Mouse (Mus musculus): Measurements from ENCODE around the gene Fgfr2. TPM values are rescaled to one million over a fixed set of nuclear protein-coding genes. Genes with fewer than 3 reads are reported as not detected.
A peak's percentile ranks its signal among the peaks of the same experiment; 100 is the strongest.

The Fgfr2 gene
- total RNA-seq, 2 experiments from 2014 or later, result 56.7 to 61.5 TPM

DNA sequence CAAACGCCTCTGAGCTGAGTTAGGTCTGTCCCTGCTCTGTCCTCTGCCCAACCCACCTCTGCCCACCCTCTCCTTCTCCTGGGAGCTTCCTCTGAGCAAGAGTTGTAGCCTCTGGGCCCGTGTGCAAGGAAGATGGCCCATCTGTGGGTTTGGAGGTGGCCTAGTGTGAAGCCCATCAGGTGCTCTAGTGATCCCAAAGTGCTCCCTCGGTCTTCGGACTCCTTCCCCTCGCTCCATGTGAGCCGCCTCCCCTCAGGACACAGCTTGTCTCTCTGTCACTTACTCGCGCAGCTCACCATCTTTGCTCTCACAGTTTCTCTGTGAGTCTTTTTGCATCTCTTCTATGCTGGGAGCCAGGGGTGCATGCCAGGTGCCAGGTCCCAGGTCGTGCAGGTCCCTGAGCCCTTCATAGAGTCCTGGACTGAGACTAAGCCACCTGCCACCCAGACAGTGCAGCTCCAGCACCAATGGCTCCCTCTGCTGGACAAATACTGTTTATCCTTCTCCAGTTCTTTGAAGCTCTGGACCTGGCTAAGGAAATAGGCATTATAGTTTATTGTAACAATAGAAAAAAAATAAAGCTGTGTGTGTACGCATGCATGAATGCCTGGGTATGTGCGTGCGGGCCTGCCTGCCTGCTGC, 484.6 kb downstream of the Fgfr2 start:
- DNase-seq (ENCODE audit: low spot score in 2 of 2), result peak in 1 of 2 experiments; percentile 73

DNA sequence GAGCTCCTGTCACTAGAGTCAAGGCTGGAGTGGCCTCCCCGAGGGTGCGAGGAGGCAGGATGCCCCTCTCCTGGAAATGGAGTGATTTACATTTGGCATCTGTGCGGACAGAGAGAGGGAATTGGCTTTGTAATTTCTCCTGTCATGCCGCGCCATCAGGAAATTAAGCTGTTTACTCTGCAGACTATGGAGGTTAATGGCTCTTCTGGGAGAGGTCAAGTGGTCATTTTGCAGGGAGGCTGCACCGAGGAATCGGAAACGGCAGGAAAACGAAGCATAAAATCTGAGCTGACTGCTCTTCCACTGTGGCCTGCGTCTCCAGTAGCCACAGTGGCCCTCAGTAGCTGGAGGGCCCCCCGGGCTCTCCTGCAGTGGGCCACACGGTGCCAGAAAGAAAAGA, 485.9 kb downstream of the Fgfr2 start:
- DNase-seq (ENCODE audit: low spot score in 2 of 2), result no peak

DNA sequence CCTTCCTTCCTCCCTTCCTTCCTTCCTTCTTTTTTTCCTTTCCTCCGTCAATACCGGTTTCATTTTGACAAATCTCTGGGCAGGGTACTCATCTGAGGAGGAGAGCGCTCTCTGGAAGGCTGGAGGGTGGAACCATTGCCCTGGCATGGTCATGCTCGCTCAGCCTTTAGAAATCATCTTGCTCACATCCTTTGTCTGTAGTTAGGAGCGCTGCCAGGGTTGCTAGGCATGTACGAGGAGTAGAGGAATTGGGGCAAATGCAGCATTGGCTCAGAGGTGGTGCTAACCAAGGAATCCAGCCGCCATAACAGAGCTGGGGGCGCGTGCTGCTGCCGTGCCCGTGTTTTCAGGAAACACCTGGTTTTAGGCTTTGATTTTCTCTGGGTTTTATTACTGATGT, 491.8 kb downstream of the Fgfr2 start:
- DNase-seq (ENCODE audit: low spot score in 2 of 2), result peak; percentile 35 to 63

DNA sequence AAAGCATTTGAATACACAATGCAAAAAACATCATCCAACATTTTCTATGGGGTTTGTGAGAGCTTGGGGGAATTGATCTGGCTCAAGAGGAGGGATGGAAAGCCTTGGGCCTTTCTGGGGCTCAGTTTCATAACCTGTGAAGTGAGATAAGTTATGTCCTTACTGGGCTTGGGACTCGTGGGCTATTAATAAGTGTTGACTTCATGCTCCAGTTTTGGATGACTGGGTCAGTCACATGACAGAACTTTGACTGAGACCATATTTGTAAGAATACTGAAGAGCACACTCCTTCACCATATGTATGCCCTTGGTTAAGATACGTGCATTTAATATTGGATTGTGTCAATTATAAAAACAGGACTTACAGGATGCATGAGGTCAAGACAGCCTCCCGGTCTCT, 495.7 kb downstream of the Fgfr2 start:
- DNase-seq (ENCODE audit: low spot score in 2 of 2), result no peak

DNA sequence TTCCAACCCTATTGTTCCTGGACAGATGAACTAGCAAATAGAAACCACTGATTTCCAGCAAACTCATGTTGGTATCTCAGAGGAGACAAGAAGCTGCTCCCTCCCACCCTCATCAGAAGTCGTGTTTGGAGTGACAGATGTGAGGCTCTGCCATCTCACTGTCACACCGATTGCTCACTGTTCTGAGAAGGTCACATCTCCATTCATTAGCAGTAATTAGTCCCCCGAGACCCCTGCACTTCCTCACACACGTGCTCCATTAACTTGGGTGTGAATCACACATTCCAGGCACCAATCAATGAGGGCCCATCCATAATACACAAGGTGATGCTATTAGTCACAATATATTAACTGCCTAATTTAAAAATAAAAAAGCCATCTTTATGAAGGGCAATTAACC, 497.0 kb downstream of the Fgfr2 start:
- no peak for DNase-seq (ENCODE audit: low spot score in 2 of 2)

DNA sequence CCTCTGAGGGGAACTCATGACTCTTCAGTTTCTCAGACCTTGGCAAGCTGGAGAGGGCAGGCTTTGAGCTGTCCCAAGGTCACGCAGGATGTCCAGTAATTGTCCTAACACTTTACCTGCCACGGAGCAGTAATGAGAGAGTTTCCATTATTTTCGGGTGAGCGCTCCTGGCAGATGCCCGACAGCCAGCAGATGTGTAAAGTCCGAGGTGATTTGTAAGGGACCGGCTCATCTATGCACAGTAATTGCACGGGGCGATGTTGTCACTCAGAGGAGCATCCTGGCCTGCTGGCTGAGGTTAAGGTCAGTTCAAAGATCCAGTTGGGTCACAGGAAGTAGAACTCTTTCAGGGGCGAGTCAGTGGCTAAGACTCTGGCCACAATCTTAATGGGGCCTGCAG, 499.0 kb downstream of the Fgfr2 start:
- DNase-seq (ENCODE audit: low spot score in 2 of 2), result no peak

DNA sequence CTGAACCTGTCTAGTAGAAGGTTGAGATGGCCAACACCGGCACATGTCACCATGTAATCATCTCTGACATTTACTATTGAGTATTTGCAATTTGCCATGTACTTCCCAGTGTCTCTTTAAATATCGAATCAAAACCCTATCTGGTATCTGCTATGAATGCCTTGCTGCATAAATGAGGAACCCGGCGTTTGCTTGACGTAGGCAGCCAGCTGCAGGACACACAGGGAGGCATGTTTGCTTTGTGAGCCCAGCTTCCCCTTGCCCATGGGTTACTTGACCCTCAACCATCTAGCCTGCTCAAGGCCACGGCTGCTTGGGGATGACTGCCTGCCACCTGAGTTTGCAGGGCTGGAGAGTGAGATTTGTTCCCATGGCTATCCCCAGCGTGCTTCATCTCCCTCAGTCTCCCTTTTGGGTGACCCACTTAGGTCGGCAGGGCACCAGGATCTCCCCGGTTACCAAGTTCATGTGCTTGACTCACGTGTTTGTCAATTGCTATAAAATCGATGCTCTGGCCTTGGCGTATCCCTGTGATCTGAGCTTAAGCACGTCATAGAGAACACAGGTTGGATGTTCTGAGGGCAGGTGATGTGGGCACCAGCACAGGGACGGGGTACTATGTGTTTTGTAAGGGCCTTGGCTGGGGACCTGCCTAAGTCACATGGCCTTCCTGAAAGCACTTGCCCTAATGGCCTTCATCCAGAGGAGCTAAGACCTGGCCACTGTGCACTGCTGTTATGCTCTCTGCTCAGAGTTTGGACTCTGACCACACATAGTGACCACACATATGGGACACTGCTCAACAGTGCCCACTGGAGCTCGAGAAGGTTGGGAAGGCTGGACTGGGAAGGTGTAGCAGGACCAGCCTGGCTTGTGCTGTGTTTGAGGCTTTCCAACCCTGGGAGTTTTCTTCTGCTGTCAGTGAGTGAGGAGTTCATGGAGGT, 502.9 kb downstream of the Fgfr2 start:
- DNase-seq (ENCODE audit: low spot score in 2 of 2), result no peak

DNA sequence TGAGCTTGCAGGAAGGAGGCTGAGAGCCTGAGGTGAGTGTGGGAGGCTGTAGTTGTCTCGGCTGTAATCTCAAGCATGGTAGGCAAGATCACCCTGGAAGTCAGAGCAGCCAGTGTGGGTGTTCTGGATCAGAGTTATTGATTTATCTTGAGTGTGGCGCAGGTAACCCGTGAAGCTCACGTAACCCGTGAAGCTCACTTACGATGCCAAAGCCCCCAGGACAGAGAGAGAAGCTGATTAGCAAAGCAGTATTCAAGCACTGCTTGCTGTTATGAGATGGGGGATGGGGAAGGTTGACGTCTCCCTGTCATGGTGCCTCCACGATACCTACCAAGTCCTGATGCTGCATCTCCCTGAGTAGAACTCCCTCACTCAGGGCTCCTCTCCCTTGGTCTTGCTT, 503.6 kb downstream of the Fgfr2 start:
- no peak for DNase-seq (ENCODE audit: low spot score in 2 of 2)

DNA sequence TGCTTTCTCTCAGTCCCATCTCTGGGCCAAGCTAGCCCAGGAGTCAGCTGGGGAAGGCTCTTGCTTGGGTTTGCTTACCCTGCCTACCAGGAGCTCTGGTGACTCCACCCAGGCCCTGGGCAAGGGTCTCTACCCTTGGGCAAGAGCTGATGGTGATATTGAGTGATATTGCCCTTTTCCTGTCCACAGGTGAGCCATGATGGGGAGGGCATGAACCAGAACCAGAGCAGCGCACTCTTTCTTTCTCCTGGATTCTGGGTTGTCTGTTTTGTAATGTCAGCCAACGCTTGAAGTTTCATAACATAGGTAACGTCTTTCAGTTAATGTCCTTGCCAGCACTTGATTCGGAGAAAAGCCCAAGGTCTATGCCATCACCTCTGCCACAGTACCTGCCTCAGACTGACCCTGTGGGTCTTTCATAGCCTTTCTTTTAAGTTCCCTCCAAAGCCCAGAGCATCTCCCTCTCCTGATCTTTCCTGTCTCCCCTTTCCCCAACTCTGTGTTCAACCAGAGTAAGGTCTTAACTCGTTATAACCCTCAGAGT, 506.1 kb downstream of the Fgfr2 start:
- DNase-seq (ENCODE audit: low spot score in 2 of 2), result no peak

DNA sequence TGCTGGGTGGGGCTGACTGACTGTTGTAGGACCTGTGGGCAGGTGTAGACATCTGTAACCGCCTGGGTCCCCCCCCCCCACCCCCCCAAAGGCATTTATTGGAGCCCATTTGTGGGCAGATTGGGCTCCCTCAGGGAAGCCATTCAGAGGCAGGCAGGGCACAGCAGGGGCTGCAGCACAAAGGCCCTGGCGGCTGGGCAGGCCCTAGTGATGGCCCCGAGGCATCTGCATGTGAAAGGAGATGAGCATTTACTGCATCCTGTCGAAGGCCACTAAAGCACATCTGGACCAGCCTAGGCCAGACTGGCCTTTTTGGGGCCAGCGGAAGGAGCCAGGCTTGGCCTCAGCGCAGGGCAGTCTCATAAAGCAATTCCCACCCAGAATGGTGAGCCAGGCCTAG, 506.8 kb downstream of the Fgfr2 start:
- no peak for DNase-seq (ENCODE audit: low spot score in 2 of 2)

DNA sequence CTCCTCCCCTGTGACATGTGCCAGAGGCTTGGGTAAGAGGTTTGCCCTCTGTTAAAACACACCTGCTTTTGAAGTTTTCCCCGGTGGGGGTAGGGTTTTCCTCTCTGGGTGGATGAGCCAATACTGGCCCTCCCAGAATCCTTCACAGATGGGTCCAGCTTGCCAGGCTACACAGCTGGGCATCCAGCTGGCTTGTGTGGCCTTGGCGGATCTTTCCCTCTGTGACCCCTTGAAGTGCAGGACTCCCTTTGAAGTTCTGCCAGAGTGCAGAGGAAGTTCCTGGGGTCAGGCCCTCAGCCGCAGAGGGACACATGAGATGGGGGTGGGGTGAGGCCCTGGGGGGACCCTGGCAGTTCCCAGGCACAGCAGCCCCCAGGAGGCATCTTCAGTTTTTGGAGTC, 507.8 kb downstream of the Fgfr2 start:
- DNase-seq (ENCODE audit: low spot score in 2 of 2), result no peak

DNA sequence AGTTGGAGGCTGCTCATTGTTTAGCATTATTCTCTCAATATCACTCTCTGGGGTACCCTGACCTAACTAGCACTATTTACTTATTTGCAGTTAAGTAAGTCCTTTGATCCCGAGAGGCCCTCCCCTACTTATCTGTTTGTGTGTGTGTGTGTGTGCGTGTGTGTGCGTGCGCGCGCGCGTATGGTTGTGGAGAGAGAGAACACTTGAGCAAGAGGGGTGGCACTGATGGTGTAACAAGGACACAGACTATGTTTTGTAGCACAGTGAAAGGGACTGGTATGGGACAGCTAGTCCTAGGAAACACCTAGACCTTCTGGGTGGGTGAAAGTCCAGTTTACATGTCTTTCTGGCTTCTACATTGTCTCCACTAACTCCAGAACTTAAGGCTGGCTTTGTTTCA, 511.6 kb downstream of the Fgfr2 start:
- DNase-seq (ENCODE audit: low spot score in 2 of 2), result no peak

DNA sequence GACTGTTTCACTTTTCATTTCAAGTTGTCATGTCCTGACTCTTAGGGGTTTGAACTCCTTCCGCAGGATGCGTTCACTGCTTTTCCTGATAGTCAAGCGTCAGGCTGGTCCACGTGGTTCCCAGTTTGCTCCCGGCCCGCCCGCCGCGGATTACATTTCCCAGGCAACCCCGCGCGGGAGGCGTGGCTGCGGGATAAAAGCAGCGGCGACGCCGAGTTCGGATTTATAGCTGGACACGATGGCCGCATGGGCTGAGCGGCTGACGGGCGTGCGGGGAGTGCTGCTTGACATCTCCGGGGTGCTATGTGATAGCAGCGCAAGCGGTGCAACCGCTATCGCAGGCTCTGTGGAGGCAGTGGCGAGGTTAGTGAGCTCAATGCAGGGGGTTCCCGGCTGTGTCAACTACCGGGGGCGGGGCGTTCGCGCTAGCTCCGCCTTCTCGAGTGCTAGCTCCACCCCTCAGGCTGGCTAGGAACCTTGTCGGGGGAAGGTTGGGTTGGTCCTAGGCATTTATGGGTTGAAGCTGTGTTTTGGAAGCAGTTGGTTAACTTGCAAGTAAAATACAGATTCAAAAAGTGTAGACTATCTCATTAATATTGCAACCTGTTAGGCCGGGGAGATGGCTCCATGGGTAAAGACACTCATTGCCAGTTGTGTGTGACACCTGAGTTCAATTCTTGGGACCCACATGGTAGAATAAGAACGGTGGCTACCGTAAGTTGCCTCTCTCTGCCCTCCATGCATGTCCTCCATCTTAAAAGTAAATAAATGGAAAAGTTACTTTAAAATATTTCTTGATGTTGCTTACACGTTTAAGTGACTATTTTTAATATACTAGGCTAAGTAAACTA, 512.5 kb downstream of the Fgfr2 start, which contains the start of gene Lhpp:
Gene Lhpp, plus strand, starts transcription at position 171 of the 851 bp plus-strand sequence.
- DNase-seq (ENCODE audit: low spot score in 2 of 2), result peak; percentile 70 to 85

DNA sequence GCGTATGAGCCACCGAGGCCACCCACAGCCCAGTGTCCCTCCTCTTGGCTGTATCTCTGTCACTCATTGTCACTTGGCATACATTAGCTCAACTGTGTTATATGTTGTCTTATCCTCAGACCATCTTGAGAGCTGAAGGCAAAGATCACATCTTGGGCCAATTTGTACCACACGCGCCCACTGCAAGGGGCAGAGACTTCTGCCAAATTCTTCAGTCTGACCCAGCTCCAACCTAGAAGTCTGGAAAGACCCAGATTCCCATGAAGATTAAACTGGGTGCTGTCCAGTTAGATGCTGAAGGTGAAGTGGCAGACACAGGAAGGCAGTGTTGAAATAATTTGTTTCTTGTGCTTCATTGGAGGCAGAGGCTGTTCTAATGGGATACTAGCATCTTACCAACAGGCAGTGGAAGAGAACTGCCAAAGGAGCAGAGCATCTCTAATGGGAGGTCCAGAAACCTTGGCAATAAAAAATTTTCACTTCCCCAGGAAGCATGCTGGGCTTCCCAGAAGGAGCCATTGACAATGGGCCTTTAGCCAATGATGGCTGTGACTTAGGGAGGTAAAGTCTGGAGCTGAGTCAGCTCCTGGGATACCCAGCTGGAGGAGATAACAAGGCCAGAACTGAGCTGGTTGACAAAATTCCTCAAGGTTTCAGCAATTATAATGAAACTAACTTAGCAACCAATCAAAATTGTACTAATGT, 514.7 kb downstream of the Fgfr2 start:
- DNase-seq (ENCODE audit: low spot score in 2 of 2), result no peak

DNA sequence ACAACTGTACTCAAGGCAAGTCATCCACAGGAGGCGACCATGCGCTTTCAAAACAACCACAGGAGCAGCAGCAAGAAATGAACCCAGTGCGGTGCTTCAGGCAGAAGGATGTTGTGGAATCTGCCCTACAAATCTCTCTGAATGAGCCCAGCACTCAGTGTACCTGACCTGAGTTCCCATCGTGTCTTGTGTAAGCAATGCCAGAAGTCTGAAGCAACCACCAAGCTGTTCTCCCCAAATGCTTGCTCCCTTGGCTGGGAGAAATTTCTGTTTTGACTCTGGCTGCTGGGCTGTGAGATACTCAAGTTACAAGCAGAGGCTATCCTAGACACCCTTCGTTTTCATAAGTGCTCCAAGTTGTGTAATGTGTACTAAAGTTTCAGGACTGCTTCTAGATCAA, 517.5 kb downstream of the Fgfr2 start:
- DNase-seq (ENCODE audit: low spot score in 2 of 2), result peak in 1 of 2 experiments; percentile 23

DNA sequence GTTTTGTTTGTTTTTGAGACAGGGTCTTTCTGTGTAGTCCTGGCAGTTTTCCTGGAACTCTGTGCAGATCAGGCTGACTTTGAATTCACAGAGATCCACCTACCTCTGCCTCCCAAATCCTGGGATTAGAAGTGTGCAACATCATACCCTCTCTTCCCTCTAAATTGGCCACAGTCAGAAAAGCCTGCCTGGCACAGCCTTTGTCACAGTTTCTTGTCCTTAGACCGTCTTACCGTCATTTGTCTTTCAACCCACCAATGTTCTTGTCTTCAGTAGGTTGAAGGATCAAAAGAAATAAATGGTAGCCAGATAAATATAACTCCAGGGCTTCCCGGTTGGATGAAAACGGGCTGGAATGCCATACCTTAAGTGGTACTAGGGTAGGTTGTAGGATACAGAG, 518.4 kb downstream of the Fgfr2 start:
- DNase-seq (ENCODE audit: low spot score in 2 of 2), result no peak

DNA sequence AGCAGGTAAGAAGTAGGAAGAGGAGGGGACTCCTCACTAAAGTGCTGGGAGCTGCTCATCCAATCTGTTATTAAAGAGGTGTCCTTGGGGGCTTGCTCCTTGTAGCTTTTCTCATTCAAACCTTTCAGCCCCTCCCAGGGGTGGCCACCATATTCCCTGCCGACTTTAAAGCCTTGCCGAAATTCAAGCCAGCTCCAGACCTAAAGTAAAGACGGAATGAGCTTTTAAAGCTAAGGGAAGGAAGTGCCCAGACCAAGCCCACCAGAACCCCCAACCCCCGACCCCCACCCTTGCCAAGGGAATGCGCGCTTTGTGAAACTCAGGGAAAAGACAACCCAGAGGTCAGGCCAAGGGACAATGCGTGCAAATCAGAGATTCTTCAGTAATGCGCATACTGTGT, 522.2 kb downstream of the Fgfr2 start:
- DNase-seq (ENCODE audit: low spot score in 2 of 2), result no peak

DNA sequence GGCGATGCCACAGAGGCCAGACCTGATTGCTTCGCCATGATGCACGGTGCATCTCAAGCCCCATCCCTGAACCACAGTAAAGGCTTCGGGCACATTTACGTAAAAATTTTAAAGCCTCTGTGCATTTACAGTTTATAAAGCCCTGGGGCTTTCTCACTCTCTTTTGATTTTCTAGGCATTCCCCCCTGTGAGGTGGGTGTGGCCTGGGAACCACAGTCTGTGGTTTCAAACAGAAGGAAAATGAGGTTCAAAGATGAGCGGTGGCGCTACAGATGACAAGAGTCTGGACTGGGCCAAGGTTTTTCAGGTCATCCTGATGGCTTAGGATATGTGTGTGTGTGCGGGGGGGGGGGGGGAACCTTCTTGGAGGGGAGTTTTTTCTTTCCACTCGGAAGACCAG, 523.1 kb downstream of the Fgfr2 start:
- no peak for DNase-seq (ENCODE audit: low spot score in 2 of 2)

DNA sequence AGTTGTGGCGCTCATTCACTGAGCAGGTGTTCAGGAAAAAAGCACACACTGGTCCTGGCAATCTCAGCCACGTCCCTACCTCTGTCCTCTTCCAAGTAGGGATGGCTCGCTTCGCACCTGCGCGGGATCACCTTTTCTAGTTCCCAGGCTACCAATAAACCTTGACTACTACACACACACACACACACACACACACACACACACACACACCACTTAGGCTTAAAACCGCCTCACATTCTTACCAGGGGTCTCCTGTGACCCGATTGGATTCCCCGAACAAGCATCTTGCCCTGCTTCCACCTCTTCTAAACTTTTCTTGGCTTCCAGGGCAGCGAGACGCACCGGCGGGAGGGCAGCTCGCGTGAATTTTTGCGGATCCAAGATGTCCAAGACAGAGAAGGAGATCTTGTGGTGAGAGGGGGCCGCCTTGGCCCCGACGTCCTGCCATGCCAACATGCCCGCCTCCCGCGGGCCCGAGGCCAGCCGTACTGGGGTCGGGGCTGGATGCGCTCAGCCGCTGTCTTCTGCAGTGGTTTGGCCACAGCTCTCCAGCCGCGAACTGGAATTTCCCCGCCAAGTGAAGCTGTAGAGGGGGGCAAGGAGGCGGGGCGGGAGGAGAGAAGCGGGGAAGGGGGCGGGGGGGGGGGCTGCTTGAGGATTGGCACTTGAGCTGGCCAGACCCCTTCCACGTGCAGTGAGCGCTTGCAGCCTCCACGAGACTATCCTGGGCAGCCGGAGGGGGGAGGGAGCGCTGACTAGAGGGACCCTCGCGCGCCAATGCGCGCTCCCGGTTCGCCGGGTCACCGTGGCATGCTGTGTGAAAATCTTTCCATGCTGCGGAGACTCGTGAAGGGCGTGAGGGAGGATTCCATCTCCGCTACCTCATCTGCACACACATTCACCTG, 523.8 kb downstream of the Fgfr2 start, which contains the start of gene Nkx1-2:
Gene Nkx1-2, minus strand, starts transcription at position 567 of the 905 bp plus-strand sequence.
- no peak for DNase-seq (ENCODE audit: low spot score in 2 of 2)

All from layer of hippocampus, adult 18-20 months (tissue).